Mouse (Mus musculus) kidney, embryonic 14.5 days (tissue): ENCODE measurements around the gene Nmb. TPM values are rescaled to one million over a fixed set of nuclear protein-coding genes. Genes with fewer than 3 reads are reported as not detected.

Source experiments
- ATAC-seq: fragments of 200-750 bp; cut with Nextera tagmentation; 2 replicates; pipeline ENCODE4 v1.8.0; 2017; ENCODE audit warnings: moderate number of reproducible peaks, mild to moderate bottlenecking, moderate TSS enrichment, moderate library complexity; ENCODE audit not compliant: low FRiP score, low TSS enrichment
- H3K27ac ChIP-seq: fragments of 300-500 bp; sonication (generic); 2 replicates; pipeline ENCODE4 v1.5.1; 2014; ENCODE audit warnings: low read depth, mild to moderate bottlenecking, low read length, moderate library complexity, mixed read lengths
- H3K27me3 ChIP-seq: fragments of 300-500 bp; sonication (generic); 2 replicates; pipeline ENCODE4 v1.6.1; 2014; ENCODE audit warnings: mild to moderate bottlenecking, low read length; ENCODE audit not compliant: control insufficient read depth, insufficient read depth
- H3K36me3 ChIP-seq: fragments of 300-500 bp; sonication (generic); 2 replicates; pipeline ENCODE4 v1.6.1; 2014; ENCODE audit warnings: low read length, mixed read lengths; ENCODE audit not compliant: control insufficient read depth, insufficient read depth
- H3K4me1 ChIP-seq: fragments of 300-500 bp; sonication (generic); 2 replicates; pipeline ENCODE4 v1.6.1; 2014; ENCODE audit warnings: low read length, mixed read lengths; ENCODE audit not compliant: control insufficient read depth, insufficient read depth
- H3K4me2 ChIP-seq: fragments of 300-500 bp; sonication (generic); replicated peaks from 2 replicates; pipeline ENCODE4 v1.6.1; 2014; ENCODE audit warnings: low read depth, mild to moderate bottlenecking, low read length
- H3K4me3 ChIP-seq: fragments of 300-500 bp; sonication (generic); 2 replicates; pipeline ENCODE4 v1.5.1; 2014; ENCODE audit warnings: mild to moderate bottlenecking, low read length
- H3K9ac ChIP-seq: fragments of 300-500 bp; sonication (generic); 2 replicates; pipeline ENCODE4 v1.6.1; 2014; ENCODE audit warnings: low read depth, mild to moderate bottlenecking, low read length, moderate library complexity
- H3K9me3 ChIP-seq: fragments of 300-500 bp; sonication (generic); 2 replicates; pipeline ENCODE4 v1.6.1; 2016; ENCODE audit warnings: low read length; ENCODE audit not compliant: control insufficient read depth
- WGBS: fragments of 180-500 bp; shearing (Covaris S2); extraction: QIAGEN DNeasy Blood & Tissue Kit; methylation state at CpG from one replicate; pipeline ENCODE4 v1.1.7; 2014; 5-methylcytosine and 5-hydroxymethylcytosine counted together
- polyA plus RNA-seq: library from polyadenylated mRNA; unstranded; fragments of >200 nt; fragmentation: Nextera tagmentation; extraction: Ambion mirVana; gene quantifications from 2 replicates; pipeline ENCODE4 v1.2.1, GENCODE M21; 2014

The Nmb gene
- polyA plus RNA-seq, 1 experiment from 2014 or later, result 9.4 TPM

GRCm38 (mm10) chr7:80893086-80893752, 11.7 kb downstream of the Nmb start:
- Histone ChIP-seq H3K4me2 (no peak overlapping the region), H3K4me1 (peaks cover 9% of the 10 kb centered on the region), H3K27ac (no peak overlapping the region), H3K27me3 (no peaks in the 10 kb centered on the region), H3K9me3 (no peaks in the 10 kb centered on the region), H3K4me3 (no peak overlapping the region), H3K9ac (no peak overlapping the region), H3K36me3 (peaks cover 64% of the 10 kb centered on the region)
- no peak for ATAC-seq
- WGBS, result 93% methylated on average over 15 of the region's 15 CpGs

- H3K4me3 ChIP-seq, result no peak overlapping the region
- H3K27ac ChIP-seq, result peak overlapping the region; percentile 65; the same call in 1 of the 2 replicates
- no peaks in the 10 kb centered on the region for H3K9me3 ChIP-seq
- no peak for ATAC-seq
- WGBS, result 72% methylated on average over 13 of the region's 13 CpGs
- peaks cover 42% of the 10 kb centered on the region for H3K36me3 ChIP-seq
- H3K9ac ChIP-seq, result no peak overlapping the region
- no peak overlapping the region for H3K4me2 ChIP-seq
- no peaks in the 10 kb centered on the region for H3K27me3 ChIP-seq
- H3K4me1 ChIP-seq, result peaks cover 9% of the 10 kb centered on the region
These were observed 15.0 kb downstream of the Nmb start for GRCm38 (mm10) chr7:80889841-80890241.

- Histone ChIP-seq H3K4me2 (no peak overlapping the region), H3K4me3 (no peak overlapping the region), H3K9me3 (no peaks in the 10 kb centered on the region), H3K27me3 (no peaks in the 10 kb centered on the region), H3K36me3 (peaks cover 36% of the 10 kb centered on the region), H3K4me1 (peaks cover 9% of the 10 kb centered on the region), H3K9ac (peak overlapping the region; percentile 34; the same call in 1 of the 2 replicates), H3K27ac (peak overlapping the region; percentile 65; the same call in 1 of the 2 replicates)
- 46% methylated on average over 9 of the region's 9 CpGs for WGBS
- peak; percentile 78 for ATAC-seq
These were observed 15.8 kb downstream of the Nmb start for GRCm38 (mm10) chr7:80889021-80889511.

- Histone ChIP-seq H3K4me2 (no peak overlapping the region), H3K4me3 (no peak overlapping the region), H3K27ac (no peak overlapping the region), H3K9ac (peak overlapping the region; percentile 34; the same call in 1 of the 2 replicates), H3K9me3 (no peaks in the 10 kb centered on the region), H3K4me1 (peaks cover 9% of the 10 kb centered on the region), H3K27me3 (no peaks in the 10 kb centered on the region), H3K36me3 (peaks cover 32% of the 10 kb centered on the region)
- ATAC-seq, result peak; percentile 21; the same call in 1 of the 2 replicates
- WGBS, result 78% methylated on average over 7 of the region's 7 CpGs
These were observed 16.3 kb downstream of the Nmb start for GRCm38 (mm10) chr7:80888595-80888994.

- Histone ChIP-seq H3K27ac (no peak overlapping the region), H3K4me1 (peaks cover 9% of the 10 kb centered on the region), H3K27me3 (no peaks in the 10 kb centered on the region), H3K9ac (no peak overlapping the region), H3K36me3 (peaks cover 3% of the 10 kb centered on the region; the same call in 1 of the 2 replicates), H3K4me3 (no peak overlapping the region), H3K9me3 (no peaks in the 10 kb centered on the region), H3K4me2 (no peak overlapping the region)
- 24% methylated on average over 1 of the region's 1 CpGs for WGBS
- ATAC-seq, result no peak
These were observed 19.2 kb downstream of the Nmb start for GRCm38 (mm10) chr7:80885666-80886065.

- no peaks in the 10 kb centered on the region for H3K27me3 ChIP-seq
- peak overlapping the region; percentile 12; the same call in 1 of the 2 replicates for H3K4me3 ChIP-seq
- no peak overlapping the region for H3K9ac ChIP-seq
- peak overlapping the region; percentile 34 for H3K4me2 ChIP-seq
- H3K36me3 ChIP-seq, result peaks cover 2% of the 10 kb centered on the region; the same call in 1 of the 2 replicates
- ATAC-seq, result peak; percentile 81
- H3K9me3 ChIP-seq, result no peaks in the 10 kb centered on the region
- no peak overlapping the region for H3K27ac ChIP-seq
- H3K4me1 ChIP-seq, result no peaks in the 10 kb centered on the region
- 21% methylated on average over 14 of the region's 14 CpGs for WGBS
These were observed 21.9 kb downstream of the Nmb start for GRCm38 (mm10) chr7:80882830-80883505.

- Histone ChIP-seq H3K27ac (no peak overlapping the region), H3K4me2 (no peak overlapping the region), H3K27me3 (no peaks in the 10 kb centered on the region), H3K36me3 (peaks cover 55% of the 10 kb centered on the region), H3K4me3 (no peak overlapping the region), H3K4me1 (no peaks in the 10 kb centered on the region), H3K9ac (no peak overlapping the region), H3K9me3 (no peaks in the 10 kb centered on the region)
- ATAC-seq, result no peak
- WGBS, result 51% methylated on average over 37 of the region's 37 CpGs
These were observed 29.1 kb downstream of the Nmb start for GRCm38 (mm10) chr7:80875727-80876126.

GRCm38 (mm10) chr7:80873631-80874030, 31.2 kb downstream of the Nmb start:
- Histone ChIP-seq H3K4me3 (no peak overlapping the region), H3K9me3 (no peaks in the 10 kb centered on the region), H3K36me3 (peaks cover 74% of the 10 kb centered on the region), H3K4me1 (no peaks in the 10 kb centered on the region), H3K27ac (no peak overlapping the region), H3K4me2 (no peak overlapping the region), H3K9ac (no peak overlapping the region), H3K27me3 (no peaks in the 10 kb centered on the region)
- WGBS, result 95% methylated on average over 2 of the region's 2 CpGs
- ATAC-seq, result no peak

GRCm38 (mm10) chr7:80873038-80873437, 31.8 kb downstream of the Nmb start:
- peaks cover 79% of the 10 kb centered on the region for H3K36me3 ChIP-seq
- 91% methylated on average over 5 of the region's 5 CpGs for WGBS
- ATAC-seq, result no peak
- H3K9ac ChIP-seq, result no peak overlapping the region
- no peak overlapping the region for H3K4me2 ChIP-seq
- H3K27me3 ChIP-seq, result no peaks in the 10 kb centered on the region
- H3K27ac ChIP-seq, result no peak overlapping the region
- H3K4me1 ChIP-seq, result no peaks in the 10 kb centered on the region
- H3K9me3 ChIP-seq, result no peaks in the 10 kb centered on the region
- no peak overlapping the region for H3K4me3 ChIP-seq
